Mouse (Mus musculus) olfactory bulb, adult 2 months (tissue): Measurements from ENCODE around the gene Larp6.

Source experiments
- CTCF ChIP-seq: fragments of 200-500 bp; IDR thresholded peaks from 2 replicates; pipeline ENCODE4 v1.5.1; 2012; ENCODE audit warnings: low read depth, mild to moderate bottlenecking, low read length, moderate library complexity; ENCODE audit not compliant: insufficient read depth
- POLR2A ChIP-seq: fragments of 200-500 bp; IDR thresholded peaks from 2 replicates; pipeline ENCODE4 v1.6.1; 2012; ENCODE audit warnings: mild to moderate bottlenecking, low read depth, low read length, moderate library complexity; ENCODE audit not compliant: insufficient read depth

DNA sequence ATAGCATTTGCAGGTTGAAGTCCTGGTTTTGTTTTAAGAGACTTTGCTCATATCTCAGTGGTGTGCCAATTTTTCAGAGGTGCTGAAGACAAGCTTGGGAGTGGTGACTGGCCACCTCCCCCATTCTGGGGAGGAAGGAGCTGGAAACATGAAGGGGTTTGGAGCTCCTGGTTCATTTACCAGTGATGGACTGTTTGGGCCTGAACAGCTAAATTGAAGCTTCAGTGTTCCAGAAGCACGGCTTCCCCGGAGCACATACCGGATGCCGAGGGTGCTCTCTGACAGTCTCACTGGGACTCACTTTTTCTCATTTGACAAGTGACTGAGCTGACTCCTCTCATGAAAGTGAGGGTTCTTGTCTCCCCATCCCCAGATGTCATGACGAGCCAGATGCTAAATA lies 4.2 kb upstream of the Larp6 start:
- TF ChIP-seq CTCF = no peak
- TF ChIP-seq POLR2A = no peak
